Mouse (Mus musculus): ENCODE data around the gene Rprd1b. TPM values are rescaled to one million over a fixed set of nuclear protein-coding genes. Genes with fewer than 3 reads are reported as not detected.

Rprd1b gene
- polyA plus RNA-seq, 1 experiment, result 71.5 TPM

GRCm38 (mm10) chr2:158030007-158030406 is 1.7 kb downstream of the Rprd1b start:
- no peak for TF ChIP-seq GATA1 (IDR thresholded peaks at IDR 0.05; ENCODE audit: low read length)

GRCm38 (mm10) chr2:158035813-158036212 is 7.5 kb downstream of the Rprd1b start:
- TF ChIP-seq GATA1 (IDR thresholded peaks at IDR 0.05; ENCODE audit: low read length), result no peak

DNA sequence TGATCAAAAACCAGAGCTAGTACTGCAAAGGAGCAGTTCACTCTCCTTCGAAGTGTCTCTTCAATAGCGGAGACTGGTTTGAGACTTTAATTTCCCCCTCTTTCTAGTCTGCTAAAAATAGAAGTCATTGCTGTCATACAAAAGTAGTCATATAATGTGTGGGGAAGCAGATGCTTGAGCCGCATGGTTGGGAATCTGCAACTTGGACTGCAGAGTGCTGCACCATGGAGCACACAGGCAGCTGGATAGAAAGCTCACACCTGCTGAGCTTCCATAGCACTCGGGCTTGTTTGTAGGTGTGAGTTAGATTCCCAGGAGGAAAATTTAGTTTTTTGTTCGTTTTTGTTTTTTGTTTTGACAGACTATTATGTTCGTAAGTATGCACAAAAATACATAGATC is 8.1 kb downstream of the Rprd1b start:
- TF ChIP-seq GATA1 (IDR thresholded peaks at IDR 0.05; ENCODE audit: low read length), result no peak

- TF ChIP-seq GATA1 (IDR thresholded peaks at IDR 0.05; ENCODE audit: low read length), result no peak
These were observed 8.7 kb downstream of the Rprd1b start for GRCm38 (mm10) chr2:158036953-158037352.

DNA sequence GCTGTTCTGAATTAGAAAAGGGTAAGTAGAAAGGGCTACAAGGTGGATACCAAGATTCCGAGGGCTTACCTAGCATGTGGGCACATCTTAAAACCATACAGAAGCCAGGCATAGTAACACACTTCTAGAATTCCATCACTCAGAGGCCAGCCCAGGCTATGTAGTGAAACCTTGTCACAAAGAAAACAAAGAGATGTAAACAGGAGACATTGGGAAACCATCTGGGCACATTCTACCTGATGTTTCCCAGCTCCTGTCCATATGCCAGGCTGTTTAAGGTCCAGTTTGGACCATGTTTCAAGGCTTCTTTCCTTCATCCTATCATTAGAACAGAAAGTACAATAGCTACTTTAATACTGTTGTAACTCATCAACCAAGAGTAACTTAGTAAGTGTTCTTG is 9.3 kb downstream of the Rprd1b start:
- no peak for TF ChIP-seq GATA1 (IDR thresholded peaks at IDR 0.05; ENCODE audit: low read length)

GRCm38 (mm10) chr2:158039662-158040061 is 11.4 kb downstream of the Rprd1b start:
- no peak for TF ChIP-seq GATA1 (IDR thresholded peaks at IDR 0.05; ENCODE audit: low read length)

DNA sequence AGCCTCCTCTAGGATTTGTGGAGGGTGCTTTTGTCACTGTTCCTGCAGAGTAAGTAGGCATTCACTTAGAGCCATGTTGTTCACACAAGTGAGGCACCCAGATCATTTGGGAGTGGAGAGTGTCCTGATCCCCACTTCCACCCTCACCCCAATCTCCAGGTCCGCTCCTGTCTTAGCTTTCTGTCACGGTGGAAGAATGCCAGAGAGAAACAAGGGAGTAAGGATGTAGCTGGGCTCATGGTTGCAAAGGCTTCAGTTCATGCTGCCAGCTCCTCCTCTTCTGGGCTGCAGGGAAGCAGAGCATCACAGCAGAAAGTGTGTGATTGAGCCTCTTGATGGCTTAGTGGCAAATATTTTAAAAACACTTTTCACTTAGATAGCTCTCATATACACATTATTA is 12.1 kb downstream of the Rprd1b start:
- TF ChIP-seq GATA1 (IDR thresholded peaks at IDR 0.05; ENCODE audit: low read length), result no peak

DNA sequence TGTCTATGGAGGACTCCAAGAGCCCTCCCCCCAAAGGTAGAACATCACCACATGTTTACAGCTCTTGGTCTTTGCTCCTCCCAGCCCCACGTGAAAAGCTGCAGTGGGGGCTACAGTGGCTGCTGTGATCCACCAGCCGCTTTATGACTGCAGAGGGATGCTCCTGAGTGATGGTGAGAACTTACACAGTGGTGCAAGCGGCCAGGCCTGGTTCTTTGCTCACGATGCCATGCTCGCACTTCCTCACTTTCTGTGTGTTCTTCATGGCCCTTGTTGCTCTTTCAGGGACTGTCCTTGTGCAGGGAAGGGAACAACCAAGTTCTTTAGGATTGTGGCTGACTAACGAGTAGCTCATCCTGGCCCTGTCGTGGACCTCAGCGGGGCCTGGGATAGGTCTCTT is 15.2 kb downstream of the Rprd1b start:
- TF ChIP-seq GATA1 (IDR thresholded peaks at IDR 0.05; ENCODE audit: low read length), result no peak

DNA sequence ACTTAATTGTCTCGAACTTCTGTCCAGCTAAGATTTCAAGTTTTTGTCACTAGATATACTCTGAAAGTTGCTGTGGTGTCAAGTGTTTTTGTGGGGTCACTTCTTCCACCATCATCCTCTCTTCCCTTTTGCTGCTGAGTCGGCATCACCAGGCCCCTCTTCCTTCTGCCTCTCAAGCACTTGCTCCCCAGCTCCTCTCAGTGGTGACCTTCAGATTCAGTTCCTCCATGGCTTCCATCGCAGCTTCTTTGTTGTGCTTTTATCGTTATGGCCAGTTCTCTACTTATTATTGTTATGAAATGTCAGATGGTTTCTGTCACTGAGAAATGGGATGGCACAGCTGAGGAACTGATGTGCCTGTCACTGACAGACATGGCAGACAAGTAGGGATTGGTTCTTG is 17.9 kb downstream of the Rprd1b start:
- TF ChIP-seq GATA1 (IDR thresholded peaks at IDR 0.05; ENCODE audit: low read length), result no peak

DNA sequence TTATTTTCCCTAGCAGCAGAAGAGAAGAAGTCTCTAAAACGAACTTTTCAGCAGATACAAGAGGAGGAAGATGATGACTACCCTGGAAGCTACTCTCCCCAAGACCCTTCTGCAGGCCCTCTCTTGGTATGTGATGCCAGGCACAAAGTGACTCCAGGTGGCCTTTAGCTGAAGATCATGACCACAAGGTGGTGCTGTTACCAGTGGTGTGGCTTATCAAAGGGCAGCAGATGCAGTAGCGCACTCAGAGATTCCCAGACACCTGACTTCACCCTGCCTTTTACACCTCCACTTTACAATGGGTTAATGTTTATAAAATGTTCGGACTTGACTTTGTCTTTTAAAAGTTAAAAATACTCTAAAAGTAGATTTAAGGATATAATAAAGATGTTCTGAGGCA is 19.6 kb downstream of the Rprd1b start:
- no peak for TF ChIP-seq GATA1 (IDR thresholded peaks at IDR 0.05; ENCODE audit: low read length)

- TF ChIP-seq GATA1 (IDR thresholded peaks at IDR 0.05; ENCODE audit: low read length), result no peak
These were observed 20.4 kb downstream of the Rprd1b start for GRCm38 (mm10) chr2:158048718-158049117.

DNA sequence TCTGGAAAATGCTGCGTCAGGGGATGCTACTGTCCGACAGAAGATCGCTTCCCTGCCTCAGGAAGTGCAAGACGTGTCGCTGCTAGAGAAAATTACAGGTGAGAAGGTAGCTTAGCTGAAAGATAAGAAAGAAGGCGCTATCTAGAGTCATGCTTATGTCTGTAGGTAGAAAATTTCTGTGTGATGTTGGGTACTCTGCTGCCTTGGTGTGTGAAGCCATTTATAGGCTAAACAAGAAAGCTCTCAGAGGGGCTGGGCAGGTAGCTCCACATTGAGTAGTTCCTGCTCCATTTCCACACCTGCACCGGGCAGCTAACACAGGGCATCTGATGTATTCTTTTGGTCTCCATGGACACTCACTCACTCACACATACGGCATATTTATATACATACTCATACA is 21.8 kb downstream of the Rprd1b start:
- TF ChIP-seq GATA1 (IDR thresholded peaks at IDR 0.05; ENCODE audit: low read length), result no peak

- TF ChIP-seq GATA1 (IDR thresholded peaks at IDR 0.05; ENCODE audit: low read length), result no peak
These were observed 26.3 kb downstream of the Rprd1b start for GRCm38 (mm10) chr2:158054596-158054995.

DNA sequence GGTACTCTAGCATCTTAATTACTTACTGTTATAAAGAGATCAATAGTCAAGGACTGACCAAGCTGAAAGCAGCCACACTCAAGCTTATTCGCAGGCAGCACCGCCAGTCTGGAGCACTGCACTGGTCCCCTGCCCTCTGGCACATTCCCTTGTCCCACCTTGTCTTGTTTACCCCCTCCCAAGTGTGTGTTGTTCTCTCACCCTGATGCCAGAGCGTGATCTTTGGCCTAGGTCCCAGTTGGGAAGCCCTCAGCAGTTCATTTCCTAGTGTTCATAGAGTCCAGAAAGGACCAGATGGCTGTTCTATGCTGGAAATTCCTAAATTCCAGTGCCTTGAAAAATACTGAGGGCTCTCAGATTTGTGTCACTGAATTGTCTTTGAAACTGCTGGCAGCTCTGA is 28.7 kb downstream of the Rprd1b start:
- TF ChIP-seq GATA1 (IDR thresholded peaks at IDR 0.05; ENCODE audit: low read length), result no peak

GRCm38 (mm10) chr2:158058534-158058933 is 30.2 kb downstream of the Rprd1b start:
- no peak for TF ChIP-seq GATA1 (IDR thresholded peaks at IDR 0.05; ENCODE audit: low read length)

DNA sequence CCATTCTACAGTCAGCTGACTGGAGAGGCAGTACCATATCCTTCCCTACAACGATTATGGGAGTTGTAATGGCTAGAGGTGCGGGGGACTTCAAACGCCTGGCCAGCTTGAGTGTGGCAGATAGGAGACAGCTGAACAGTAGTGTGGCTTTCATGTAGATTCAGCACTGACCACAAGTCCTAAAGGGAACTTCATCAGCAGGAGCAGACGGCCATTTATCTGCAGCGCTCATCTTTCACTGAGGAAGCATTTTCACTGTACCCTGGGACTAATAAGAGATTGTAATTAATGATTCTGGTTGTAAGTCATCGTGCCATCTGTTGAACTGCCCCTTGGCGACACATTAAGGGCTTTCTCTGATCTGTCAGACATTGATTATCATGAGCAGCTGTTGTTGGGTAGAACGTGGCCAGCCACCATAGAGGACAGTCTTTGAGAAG is 31.4 kb downstream of the Rprd1b start:
- TF ChIP-seq GATA1 (IDR thresholded peaks at IDR 0.05; ENCODE audit: low read length), result peak; percentile 92

DNA sequence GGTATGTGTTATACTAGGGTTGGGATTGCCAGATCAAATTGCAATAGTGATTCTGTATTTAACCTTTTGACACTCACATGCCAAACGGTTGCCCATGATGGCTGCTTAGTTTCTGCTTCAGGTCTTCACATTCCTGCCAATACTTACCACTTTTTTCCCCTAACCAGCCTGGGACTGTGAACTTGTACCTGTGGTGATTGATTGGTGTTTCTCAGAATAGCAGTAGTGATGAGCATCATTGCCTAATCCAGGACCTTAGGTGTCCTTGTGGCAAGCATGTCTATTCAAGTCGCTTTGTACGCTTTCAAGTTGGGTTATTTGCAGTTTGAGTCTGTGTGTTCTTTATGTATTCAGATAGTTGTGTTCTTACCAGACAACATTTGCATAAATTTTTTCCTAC is 34.7 kb downstream of the Rprd1b start:
- TF ChIP-seq GATA1 (IDR thresholded peaks at IDR 0.05; ENCODE audit: low read length), result no peak

GRCm38 (mm10) chr2:158064571-158065048 is 36.3 kb downstream of the Rprd1b start:
- TF ChIP-seq GATA1 (IDR thresholded peaks at IDR 0.05; ENCODE audit: low read length), result no peak

All from G1E-ER4 (cell line).